Mouse (Mus musculus) forebrain, postnatal 0 days (tissue): ENCODE measurements at regions not wholly inside any gene's neighbourhood (a gene's known extent, or its start where the extent isn't known, plus 50 kb on each side); places are given as distances from the start of the nearest gene placed in this dataset.
"Not testable (repeated sequence)": the region's sequence is repeated elsewhere in the genome, so short reads cannot be mapped to it uniquely, and the experiment has no call there.

Experiments used
- ATAC-seq: fragments of 200-750 bp; cut with Nextera tagmentation; 2 replicates; pipeline ENCODE4 v1.8.0; 2017; ENCODE audit warnings: mild to moderate bottlenecking, moderate library complexity
- DNase-seq: peaks from one replicate; pipeline ENCODE4 v3.0.0-alpha.2; 2015
- H3K27ac ChIP-seq: fragments of 300-500 bp; sonication (generic); 2 replicates; pipeline ENCODE4 v1.5.1; 2014; ENCODE audit warnings: low read depth, mild to moderate bottlenecking, antibody characterized with exemption, low read length, moderate library complexity, mixed read lengths
- H3K27me3 ChIP-seq: fragments of 300-500 bp; sonication (generic); 2 replicates; pipeline ENCODE4 v1.6.1; 2014; ENCODE audit warnings: mild to moderate bottlenecking, low read length, mixed read lengths; ENCODE audit not compliant: insufficient read depth
- H3K36me3 ChIP-seq: fragments of 300-500 bp; sonication (generic); 2 replicates; pipeline ENCODE4 v1.6.1; 2014; ENCODE audit warnings: mild to moderate bottlenecking, moderate library complexity; ENCODE audit not compliant: insufficient read depth
- H3K4me1 ChIP-seq: fragments of 300-500 bp; sonication (generic); 2 replicates; pipeline ENCODE4 v1.6.1; 2014; ENCODE audit warnings: antibody characterized with exemption; ENCODE audit not compliant: insufficient read depth
- H3K4me2 ChIP-seq: fragments of 300-500 bp; sonication (generic); 2 replicates; pipeline ENCODE4 v1.6.1; 2014; ENCODE audit warnings: low read depth, mild to moderate bottlenecking, moderate library complexity
- H3K4me3 ChIP-seq: fragments of 300-500 bp; sonication (generic); 2 replicates; pipeline ENCODE4 v1.5.1; 2014; ENCODE audit warnings: low read depth, low read length, mixed read lengths
- H3K9ac ChIP-seq: fragments of 300-500 bp; sonication (generic); 2 replicates; pipeline ENCODE4 v1.6.1; 2014; ENCODE audit warnings: mild to moderate bottlenecking
- H3K9me3 ChIP-seq: fragments of 300-500 bp; sonication (generic); 2 replicates; pipeline ENCODE4 v1.6.1; 2016; ENCODE audit warnings: low read length
- CTCF ChIP-seq: sonication (generic); IDR thresholded peaks from 2 replicates; pipeline ENCODE4 v1.5.1; 2016; ENCODE audit warnings: antibody characterized with exemption, control low read depth, low read depth
- WGBS: fragments of 180-500 bp; shearing (Covaris S2); extraction: QIAGEN DNeasy Blood & Tissue Kit; methylation state at CpG from one replicate; pipeline ENCODE4 v1.1.7; 2014; 5-methylcytosine and 5-hydroxymethylcytosine counted together

- DNase-seq (no peak), ATAC-seq (no peak)
- no peak overlapping the region for H3K9ac ChIP-seq
- no peaks in the 10 kb centered on the region for H3K27me3 ChIP-seq
- no peak for TF ChIP-seq CTCF
- no peaks in the 10 kb centered on the region for H3K9me3 ChIP-seq
- no peaks in the 10 kb centered on the region for H3K36me3 ChIP-seq
- H3K4me1 ChIP-seq, result no peaks in the 10 kb centered on the region
- no peak overlapping the region for H3K4me2 ChIP-seq
- 87% methylated on average over 2 of the region's 2 CpGs for WGBS
- no peak overlapping the region for H3K4me3 ChIP-seq
- H3K27ac ChIP-seq, result no peak overlapping the region
Measured at GRCm38 (mm10) chr3:5806947-5807575, 56.5 kb downstream of the Gm8797 start.

- Histone ChIP-seq H3K4me1 (no peaks in the 10 kb centered on the region), H3K27ac (no peak overlapping the region), H3K4me3 (no peak overlapping the region), H3K9ac (no peak overlapping the region), H3K9me3 (no peaks in the 10 kb centered on the region), H3K27me3 (no peaks in the 10 kb centered on the region), H3K36me3 (no peaks in the 10 kb centered on the region), H3K4me2 (no peak overlapping the region)
- DNase-seq (no peak), ATAC-seq (no peak)
- WGBS, result 76% methylated on average over 3 of the region's 3 CpGs
- no peak for TF ChIP-seq CTCF
Measured at GRCm38 (mm10) chr3:5811071-5811590, 60.5 kb downstream of the Gm8797 start.

GRCm38 (mm10) chr3:5820243-5820642, 69.6 kb downstream of the Gm8797 start:
- H3K9me3 ChIP-seq, H3K36me3 ChIP-seq, H3K4me1 ChIP-seq, H3K27ac ChIP-seq, H3K4me2 ChIP-seq, H3K4me3 ChIP-seq, DNase-seq, ATAC-seq, H3K27me3 ChIP-seq, H3K9ac ChIP-seq: not testable (repeated sequence)
- WGBS, result 84% methylated on average over 7 of the region's 7 CpGs

- not testable (repeated sequence) for DNase-seq, H3K36me3 ChIP-seq, H3K9me3 ChIP-seq, ATAC-seq, H3K4me3 ChIP-seq, H3K27ac ChIP-seq, H3K4me1 ChIP-seq, H3K9ac ChIP-seq, H3K27me3 ChIP-seq, H3K4me2 ChIP-seq
- 42% methylated on average over 18 of the region's 20 CpGs for WGBS
Measured at GRCm38 (mm10) chr3:5860237-5860636, 109.6 kb downstream of the Gm8797 start.

- WGBS, result 85% methylated on average over 2 of the region's 2 CpGs
Measured at GRCm38 (mm10) chr3:5870407-5870806, 119.8 kb downstream of the Gm8797 start.

GRCm38 (mm10) chr3:5879113-5879512, 128.5 kb downstream of the Gm8797 start:
- H3K27me3 ChIP-seq, result no peaks in the 10 kb centered on the region
- no peak overlapping the region for H3K27ac ChIP-seq
- H3K4me3 ChIP-seq, result no peak overlapping the region
- H3K9me3 ChIP-seq, result no peaks in the 10 kb centered on the region
- no peak overlapping the region for H3K4me2 ChIP-seq
- H3K4me1 ChIP-seq, result no peaks in the 10 kb centered on the region
- no peaks in the 10 kb centered on the region for H3K36me3 ChIP-seq
- ATAC-seq (no peak), DNase-seq (no peak)
- no peak overlapping the region for H3K9ac ChIP-seq
- no peak for TF ChIP-seq CTCF

More at GRCm38 (mm10) chr3:5870407-5870806, 119.8 kb downstream of the Gm8797 start:
- no peaks in the 10 kb centered on the region for H3K36me3 ChIP-seq
- no peak for TF ChIP-seq CTCF
- DNase-seq, result no peak
- no peak overlapping the region for H3K27ac ChIP-seq
- H3K4me3 ChIP-seq, result no peak overlapping the region
- no peaks in the 10 kb centered on the region for H3K27me3 ChIP-seq
- H3K4me1 ChIP-seq, result no peaks in the 10 kb centered on the region
- no peak overlapping the region for H3K9ac ChIP-seq
- H3K4me2 ChIP-seq, result no peak overlapping the region
- no peak for ATAC-seq
- H3K9me3 ChIP-seq, result no peaks in the 10 kb centered on the region

GRCm38 (mm10) chr3:5917536-5917935, 166.9 kb downstream of the Gm8797 start:
- DNase-seq (no peak), ATAC-seq (no peak)
- Histone ChIP-seq H3K9ac (no peak overlapping the region), H3K4me2 (no peak overlapping the region), H3K27ac (no peak overlapping the region), H3K4me3 (no peak overlapping the region), H3K4me1 (no peaks in the 10 kb centered on the region), H3K9me3 (no peaks in the 10 kb centered on the region), H3K36me3 (no peaks in the 10 kb centered on the region), H3K27me3 (no peaks in the 10 kb centered on the region)
- no peak for TF ChIP-seq CTCF
- 88% methylated on average over 1 of the region's 1 CpGs for WGBS

GRCm38 (mm10) chr3:5950243-5950642, 199.6 kb downstream of the Gm8797 start:
- not testable (repeated sequence) for H3K9me3 ChIP-seq, H3K27me3 ChIP-seq, ATAC-seq, H3K4me2 ChIP-seq, H3K36me3 ChIP-seq, H3K27ac ChIP-seq, DNase-seq, H3K4me1 ChIP-seq, H3K9ac ChIP-seq, H3K4me3 ChIP-seq
- 90% methylated on average over 11 of the region's 11 CpGs for whole genome bisulfite sequencing

GRCm38 (mm10) chr3:5989011-5989645, 238.5 kb downstream of the Gm8797 start:
- H3K9ac ChIP-seq, DNase-seq, ATAC-seq, H3K4me1 ChIP-seq, H3K27me3 ChIP-seq, H3K27ac ChIP-seq, H3K4me2 ChIP-seq, H3K36me3 ChIP-seq, H3K9me3 ChIP-seq, H3K4me3 ChIP-seq: not testable (repeated sequence)
- WGBS, result 83% methylated on average over 5 of the region's 5 CpGs
